Mouse (Mus musculus): ENCODE measurements around the gene Plscr2. TPM values are rescaled to one million over a fixed set of nuclear protein-coding genes. Genes with fewer than 3 reads are reported as not detected.
A peak's percentile ranks its signal among the peaks of the same experiment; 100 is the strongest.

The Plscr2 gene
- 2.8 TPM in 2 replicates for polyA plus RNA-seq (2015; fragmentation: Nextera tagmentation; extraction: Ambion mirVana)

- H3K27me3 ChIP-seq (replicated peaks; ENCODE audit: control insufficient read depth, insufficient read depth, low read length), result no peaks in the 10 kb centered on the region
- 68% methylated on average over 9 of the region's 9 CpGs for WGBS
- 0 out of 2 replicates have a peak, but pooled peaks cover under 1% of the 10 kb centered on the region for H3K36me3 ChIP-seq (ENCODE audit: control insufficient read depth, insufficient read depth)
- H3K27ac ChIP-seq (ENCODE audit: low read depth, low read length), result no peak within 1 kb of the TSS
- H3K4me1 ChIP-seq (replicated peaks; ENCODE audit: control insufficient read depth, insufficient read depth, low read length), result peaks cover 4% of the 10 kb centered on the region; the same call in 1 of the 2 replicates
- no peak for ATAC-seq
- H3K9ac ChIP-seq (ENCODE audit: low read depth, low read length), result no peak within 1 kb of the TSS
- H3K9me3 ChIP-seq (ENCODE audit: control insufficient read depth), result no peaks in the 10 kb centered on the region
- no peak within 1 kb of the TSS for H3K4me3 ChIP-seq (ENCODE audit: low read depth, low read length)
- TF ChIP-seq CTCF (IDR thresholded peaks at IDR 0.05; ENCODE audit: low read depth), result no peak
- no peak within 1 kb of the TSS; the same call in 1 of the 2 replicates for H3K4me2 ChIP-seq (replicated peaks; ENCODE audit: low read depth)
Measured at GRCm38 (mm10) chr9:92275486-92276207, at the start of gene Plscr2. TSS of gene Plscr2 (plus strand) at chr9:92275602.

- Histone ChIP-seq H3K9ac (ENCODE audit: low read depth, low read length) (no peak overlapping the region), H3K9me3 (ENCODE audit: control insufficient read depth) (no peaks in the 10 kb centered on the region), H3K4me1 (replicated peaks; ENCODE audit: control insufficient read depth, insufficient read depth, low read length) (no peaks in the 10 kb centered on the region), H3K36me3 (ENCODE audit: control insufficient read depth, insufficient read depth) (no peaks in the 10 kb centered on the region), H3K4me2 (replicated peaks; ENCODE audit: low read depth) (no peak overlapping the region), H3K27me3 (replicated peaks; ENCODE audit: control insufficient read depth, insufficient read depth, low read length) (no peaks in the 10 kb centered on the region), H3K27ac (ENCODE audit: low read depth, low read length) (no peak overlapping the region), H3K4me3 (ENCODE audit: low read depth, low read length) (no peak overlapping the region)
- 57% methylated on average over 3 of the region's 3 CpGs for WGBS
- TF ChIP-seq CTCF (IDR thresholded peaks at IDR 0.05; ENCODE audit: low read depth), result no peak
- no peak for ATAC-seq
Measured at GRCm38 (mm10) chr9:92226127-92226655, 49.2 kb upstream of the Plscr2 start.

GRCm38 (mm10) chr9:92226795-92227194 is 48.6 kb upstream of the Plscr2 start:
- H3K9ac ChIP-seq (ENCODE audit: low read depth, low read length), result no peak overlapping the region
- no peak for TF ChIP-seq CTCF (IDR thresholded peaks at IDR 0.05; ENCODE audit: low read depth)
- no peaks in the 10 kb centered on the region for H3K9me3 ChIP-seq (ENCODE audit: control insufficient read depth)
- H3K36me3 ChIP-seq (ENCODE audit: control insufficient read depth, insufficient read depth), result no peaks in the 10 kb centered on the region
- H3K27me3 ChIP-seq (replicated peaks; ENCODE audit: control insufficient read depth, insufficient read depth, low read length), result no peaks in the 10 kb centered on the region
- no peak for ATAC-seq
- no peak overlapping the region for H3K27ac ChIP-seq (ENCODE audit: low read depth, low read length)
- H3K4me3 ChIP-seq (ENCODE audit: low read depth, low read length), result no peak overlapping the region
- 85% methylated on average over 3 of the region's 3 CpGs for WGBS
- no peak overlapping the region for H3K4me2 ChIP-seq (replicated peaks; ENCODE audit: low read depth)
- H3K4me1 ChIP-seq (replicated peaks; ENCODE audit: control insufficient read depth, insufficient read depth, low read length), result no peaks in the 10 kb centered on the region

- Histone ChIP-seq H3K4me2 (replicated peaks; ENCODE audit: low read depth) (peak overlapping the region; percentile 33), H3K4me1 (replicated peaks; ENCODE audit: control insufficient read depth, insufficient read depth, low read length) (no peaks in the 10 kb centered on the region), H3K9ac (ENCODE audit: low read depth, low read length) (no peak overlapping the region), H3K27me3 (replicated peaks; ENCODE audit: control insufficient read depth, insufficient read depth, low read length) (no peaks in the 10 kb centered on the region), H3K4me3 (ENCODE audit: low read depth, low read length) (no peak overlapping the region), H3K36me3 (ENCODE audit: control insufficient read depth, insufficient read depth) (no peaks in the 10 kb centered on the region), H3K27ac (ENCODE audit: low read depth, low read length) (peak overlapping the region; percentile 75), H3K9me3 (ENCODE audit: control insufficient read depth) (no peaks in the 10 kb centered on the region)
- TF ChIP-seq CTCF (IDR thresholded peaks at IDR 0.05; ENCODE audit: low read depth), result no peak
- 54% methylated on average over 16 of the region's 16 CpGs for whole genome bisulfite sequencing
- peak; percentile 92 for ATAC-seq
Measured at GRCm38 (mm10) chr9:92228867-92229832, 46.3 kb upstream of the Plscr2 start.

GRCm38 (mm10) chr9:92229833-92230205 is 45.6 kb upstream of the Plscr2 start:
- H3K27ac ChIP-seq (ENCODE audit: low read depth, low read length), result peak overlapping the region; percentile 75
- TF ChIP-seq CTCF (IDR thresholded peaks at IDR 0.05; ENCODE audit: low read depth), result no peak
- H3K4me3 ChIP-seq (ENCODE audit: low read depth, low read length), result no peak overlapping the region
- ATAC-seq, result peak; percentile 91
- H3K9ac ChIP-seq (ENCODE audit: low read depth, low read length), result no peak overlapping the region
- WGBS, result 36% methylated on average over 2 of the region's 2 CpGs
- H3K9me3 ChIP-seq (ENCODE audit: control insufficient read depth), result no peaks in the 10 kb centered on the region
- no peaks in the 10 kb centered on the region for H3K36me3 ChIP-seq (ENCODE audit: control insufficient read depth, insufficient read depth)
- H3K4me2 ChIP-seq (replicated peaks; ENCODE audit: low read depth), result no peak overlapping the region
- no peaks in the 10 kb centered on the region for H3K4me1 ChIP-seq (replicated peaks; ENCODE audit: control insufficient read depth, insufficient read depth, low read length)
- H3K27me3 ChIP-seq (replicated peaks; ENCODE audit: control insufficient read depth, insufficient read depth, low read length), result no peaks in the 10 kb centered on the region

Measured in intestine, postnatal 0 days (tissue).